Mouse (Mus musculus) lung, postnatal 10 days (tissue): ENCODE results near the gene Cd82.
A peak's percentile ranks its signal among the peaks of the same experiment; 100 is the strongest.

Experiments used
- DNase-seq: peaks from one replicate; pipeline ENCODE4 v3.0.0; 2021

Cd82 gene

GRCm38 (mm10) chr2:93413367-93414014 is 49.4 kb downstream of the Cd82 start:
- peak; percentile 74 for DNase-seq

- DNase-seq, result no peak
Observed at GRCm38 (mm10) chr2:93412101-93412500, 50.8 kb downstream of the Cd82 start.

GRCm38 (mm10) chr2:93410899-93411570 is 51.9 kb downstream of the Cd82 start:
- DNase-seq, result no peak

GRCm38 (mm10) chr2:93405017-93405425 is 57.9 kb downstream of the Cd82 start:
- peak; percentile 45 for DNase-seq

DNA sequence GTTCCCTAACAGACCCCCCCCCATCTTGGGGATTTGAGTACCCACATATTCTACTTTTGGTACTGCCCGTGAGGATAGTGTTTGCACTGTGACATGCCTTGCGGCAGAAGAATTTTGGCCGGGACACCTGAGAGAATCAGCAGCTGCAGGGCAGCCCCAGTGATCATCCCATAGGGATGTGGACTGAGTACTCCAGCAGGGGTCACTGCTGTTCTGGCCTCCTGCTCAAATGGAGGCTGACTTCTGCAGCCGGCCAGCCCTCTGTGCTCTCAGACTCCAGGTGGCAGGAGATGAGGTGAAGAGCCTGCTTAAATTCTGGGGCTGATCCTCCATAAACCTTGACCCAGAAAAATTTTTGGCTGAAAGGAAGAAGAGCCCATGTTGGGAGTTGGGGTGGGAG is 58.8 kb downstream of the Cd82 start:
- DNase-seq, result no peak

- no peak for DNase-seq
Observed at GRCm38 (mm10) chr2:93403267-93403666, 59.7 kb downstream of the Cd82 start.

- DNase-seq, result no peak
Observed at GRCm38 (mm10) chr2:93391198-93391597, 71.7 kb downstream of the Cd82 start.

- DNase-seq, result no peak
Observed at GRCm38 (mm10) chr2:93390170-93390926, 72.6 kb downstream of the Cd82 start.

DNA sequence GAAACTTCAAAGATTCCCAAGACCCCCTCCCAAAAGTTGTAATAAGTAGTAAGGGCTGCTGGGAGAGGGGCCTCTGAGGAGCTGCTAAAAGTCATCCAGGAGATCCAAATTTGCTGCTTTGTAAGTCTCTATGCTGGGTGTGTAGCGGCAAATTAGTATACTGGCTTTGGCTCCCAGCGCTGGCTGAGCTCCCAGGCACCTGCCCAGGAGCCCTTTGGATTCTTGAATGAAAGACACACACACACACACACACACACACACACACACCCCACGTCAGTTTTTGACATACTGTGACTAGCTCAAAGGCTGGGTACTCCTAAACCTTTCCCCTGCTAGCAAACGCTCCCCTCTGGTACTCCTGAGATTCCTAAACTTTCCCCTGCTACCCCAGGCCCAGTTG is 76.0 kb downstream of the Cd82 start:
- no peak for DNase-seq

GRCm38 (mm10) chr2:93383831-93384230 is 79.1 kb downstream of the Cd82 start:
- no peak for DNase-seq

GRCm38 (mm10) chr2:93380680-93381089 is 82.3 kb downstream of the Cd82 start:
- peak; percentile 46 for DNase-seq

GRCm38 (mm10) chr2:93377797-93378196 is 85.1 kb downstream of the Cd82 start:
- no peak for DNase-seq

- no peak for DNase-seq
Observed at GRCm38 (mm10) chr2:93377157-93377556, 85.8 kb downstream of the Cd82 start.

- no peak for DNase-seq
Observed at GRCm38 (mm10) chr2:93372872-93373271, 90.1 kb downstream of the Cd82 start.

- DNase-seq, result peak; percentile 32
Observed at GRCm38 (mm10) chr2:93372097-93372571, 90.8 kb downstream of the Cd82 start.
